Mouse (Mus musculus) neural tube, embryonic 12.5 days (tissue): Measurements from ENCODE around the gene Trmt13. TPM values are rescaled to one million over a fixed set of nuclear protein-coding genes. Genes with fewer than 3 reads are reported as not detected.

Experiments
- polyA plus RNA-seq: library from polyadenylated mRNA; unstranded; fragments of >200 nt; fragmentation: Nextera tagmentation; extraction: Ambion mirVana; gene quantifications from 2 replicates; pipeline ENCODE4 v1.2.1, GENCODE M21; 2016

Trmt13 gene
- polyA plus RNA-seq, 1 experiment from 2014 or later, result 28.7 TPM

Other genes starting within 250 kb of the Trmt13 start
- gene Cdc14a, start 190.6 kb downstream of the Trmt13 start, polyA plus RNA-seq, result 17.1 and 17.7 TPM in 2 replicates
- gene Rtca, start 106.4 kb downstream of the Trmt13 start, polyA plus RNA-seq, result 117 and 119 TPM in 2 replicates
- gene Dbt, start 101.5 kb downstream of the Trmt13 start, polyA plus RNA-seq, result 13.7 and 17.2 TPM in 2 replicates
- gene Lrrc39, start 51.6 kb downstream of the Trmt13 start, polyA plus RNA-seq, result 0.70 and 0.98 TPM in 2 replicates
- gene Sass6, start 19.6 kb downstream of the Trmt13 start, polyA plus RNA-seq, result 29.5 and 31.7 TPM in 2 replicates
- gene Mfsd14a, start 48.1 kb upstream of the Trmt13 start, polyA plus RNA-seq, result 68.6 and 72.2 TPM in 2 replicates
- gene Gm43191, start 66.7 kb upstream of the Trmt13 start, polyA plus RNA-seq, result not detected in 2 replicates
- 9.1 TPM in 2 replicates for gene Slc35a3, start 98.2 kb upstream of the Trmt13 start, polyA plus RNA-seq
- gene Agl, start 193.6 kb upstream of the Trmt13 start, polyA plus RNA-seq, result 17.7 and 19.0 TPM in 2 replicates
- 3.7 and 4.0 TPM in 2 replicates for gene Frrs1, start 244.9 kb upstream of the Trmt13 start, polyA plus RNA-seq